Mouse (Mus musculus) forebrain, embryonic 11.5 days (tissue): ENCODE data around the gene Syvn1. TPM values are rescaled to one million over a fixed set of nuclear protein-coding genes. Genes with fewer than 3 reads are reported as not detected.

Source experiments
- microRNA-seq: library from miRNA; unstranded; fragments of <30 nt; microRNA quantifications from one replicate; pipeline ENCODE4, GENCODE M21; 2016; ENCODE audit not compliant: insufficient number of aligned reads
- polyA plus RNA-seq: library from polyadenylated mRNA; unstranded; fragments of >200 nt; fragmentation: Nextera tagmentation; extraction: Ambion mirVana; gene quantifications from 2 replicates; pipeline ENCODE4 v1.2.1, GENCODE M21; 2014

Syvn1 gene
- polyA plus RNA-seq, 1 experiment from 2014 or later = 35.8 TPM

Small RNAs within 50 kb of the gene (microRNA-seq; reads per million reads assigned to microRNA genes)
- gene Mir6988 = not detected

Other genes starting within 250 kb of the Syvn1 start
- gene Frmd8, start 171.3 kb upstream of the Syvn1 start, polyA plus RNA-seq = 20.4 and 24.5 TPM in 2 replicates
- 0.90 and 1.1 TPM in 2 replicates for gene Slc25a45, start 168.8 kb upstream of the Syvn1 start, polyA plus RNA-seq
- gene Tigd3, start 152.4 kb upstream of the Syvn1 start, polyA plus RNA-seq = 10.1 and 10.7 TPM in 2 replicates
- 232 and 246 TPM in 2 replicates for gene Dpf2, start 133.6 kb upstream of the Syvn1 start, polyA plus RNA-seq
- 1.8 and 2.5 TPM in 2 replicates for gene Cdc42ep2, start 121.8 kb upstream of the Syvn1 start, polyA plus RNA-seq
- 108 and 118 TPM in 2 replicates for gene Pola2, start 82.4 kb upstream of the Syvn1 start, polyA plus RNA-seq
- not detected in 2 replicates for gene Slc22a20, start 60.4 kb upstream of the Syvn1 start, polyA plus RNA-seq
- gene Capn1, start 30.7 kb upstream of the Syvn1 start, polyA plus RNA-seq = 3.9 and 5.3 TPM in 2 replicates
- 86.8 and 89.2 TPM in 2 replicates for gene Mrpl49, start 11.2 kb downstream of the Syvn1 start, polyA plus RNA-seq
- 729 and 755 TPM in 2 replicates for gene Fau, start 11.3 kb downstream of the Syvn1 start, polyA plus RNA-seq
- 39.6 and 42.5 TPM in 2 replicates for gene Znhit2, start 14.6 kb downstream of the Syvn1 start, polyA plus RNA-seq
- gene Tm7sf2, start 21.8 kb downstream of the Syvn1 start, polyA plus RNA-seq = 31.7 and 33.3 TPM in 2 replicates
- gene Vps51, start 30.7 kb downstream of the Syvn1 start, polyA plus RNA-seq = 60.3 and 61.8 TPM in 2 replicates
- not detected in 2 replicates for gene Tmem262, start 33.5 kb downstream of the Syvn1 start, polyA plus RNA-seq
- gene Gm28374, start 35.7 kb downstream of the Syvn1 start, polyA plus RNA-seq = 1.2 and 1.5 TPM in 2 replicates
- 62.5 and 75.0 TPM in 2 replicates for gene Zfpl1, start 38.4 kb downstream of the Syvn1 start, polyA plus RNA-seq
- 75.5 and 76.7 TPM in 2 replicates for gene Cdca5, start 38.4 kb downstream of the Syvn1 start, polyA plus RNA-seq
- gene AC131692.1, start 47.8 kb downstream of the Syvn1 start, polyA plus RNA-seq = 0.90 and 1.3 TPM in 2 replicates
- 0.93 and 1.0 TPM in 2 replicates for gene Naaladl1, start 59.2 kb downstream of the Syvn1 start, polyA plus RNA-seq
- gene Sac3d1, start 72.1 kb downstream of the Syvn1 start, polyA plus RNA-seq = 64.5 and 73.7 TPM in 2 replicates
- 27.4 and 30.9 TPM in 2 replicates for gene Snx15, start 81.7 kb downstream of the Syvn1 start, polyA plus RNA-seq
- not detected in 2 replicates for gene Batf2, start 94.4 kb downstream of the Syvn1 start, polyA plus RNA-seq
- gene Arl2, start 95.0 kb downstream of the Syvn1 start, polyA plus RNA-seq = 72.2 and 79.6 TPM in 2 replicates
- not detected in 2 replicates for gene Majin, start 137.8 kb downstream of the Syvn1 start, polyA plus RNA-seq
- gene Gpha2, start 179.8 kb downstream of the Syvn1 start, polyA plus RNA-seq = 0.65 TPM in 1 of 2 replicates, not detected in the other
- gene Ppp2r5b, start 189.3 kb downstream of the Syvn1 start, polyA plus RNA-seq = 41.4 and 45.6 TPM in 2 replicates
- gene Atg2a, start 195.1 kb downstream of the Syvn1 start, polyA plus RNA-seq = 12.3 and 14.6 TPM in 2 replicates
- 72.6 and 74.2 TPM in 2 replicates for gene Ehd1, start 230.1 kb downstream of the Syvn1 start, polyA plus RNA-seq